Mouse (Mus musculus) cerebellum, adult 2 months (tissue): ENCODE results near the gene Hsf4. TPM values are rescaled to one million over a fixed set of nuclear protein-coding genes. Genes with fewer than 3 reads are reported as not detected.
"Not testable (repeated sequence)": the region's sequence is repeated elsewhere in the genome, so short reads cannot be mapped to it uniquely, and the experiment has no call there.

Source experiments
- DNase-seq, 2 experiments: peaks; one replicate each; pipeline ENCODE4 v3.0.0; 2021
- H3K27ac ChIP-seq: fragments of 200-500 bp; 2 replicates; pipeline ENCODE4 v1.5.1; 2012; ENCODE audit warnings: low read length, control low read depth, inconsistent platforms; ENCODE audit not compliant: insufficient read depth
- H3K27me3 ChIP-seq: fragments of 200-500 bp; 2 replicates; pipeline ENCODE4 v1.6.1; 2012; ENCODE audit warnings: inconsistent platforms, mild to moderate bottlenecking, low read length, moderate library complexity; ENCODE audit not compliant: control insufficient read depth, insufficient read depth
- H3K4me1 ChIP-seq: fragments of 200-500 bp; 2 replicates; pipeline ENCODE4 v1.6.1; 2011; ENCODE audit warnings: low read length; ENCODE audit not compliant: control insufficient read depth, insufficient read depth
- H3K4me3 ChIP-seq: fragments of 200-500 bp; replicated peaks from 2 replicates; pipeline ENCODE3; 2011; ENCODE audit warnings: mild to moderate bottlenecking, low read depth, low read length, control low read depth; ENCODE audit not compliant: insufficient read depth
- CTCF ChIP-seq: fragments of 200-500 bp; IDR thresholded peaks from 2 replicates; pipeline ENCODE4 v1.5.1; 2011; ENCODE audit warnings: low read depth, mild to moderate bottlenecking, control low read depth, low read length, moderate library complexity, borderline replicate concordance; ENCODE audit not compliant: insufficient read depth
- POLR2A ChIP-seq: fragments of 200-500 bp; IDR thresholded peaks from 2 replicates; pipeline ENCODE4 v1.6.1; 2011; ENCODE audit warnings: low read length, control low read depth, borderline replicate concordance; ENCODE audit not compliant: insufficient read depth
- WGBS: fragments of 180-500 bp; shearing (Covaris S2); methylation state at CpG from one replicate; pipeline ENCODE4 v1.1.7; 2018; 5-methylcytosine and 5-hydroxymethylcytosine counted together
- polyA plus RNA-seq: library from polyadenylated mRNA; depleted of rRNA; stranded (reverse); fragments of >200 nt; gene quantifications from 2 replicates; pipeline ENCODE4 v1.2.3, GENCODE M21; 2012; rRNA removed

The Hsf4 gene
- 18.4 and 24.5 TPM in 2 replicates for polyA plus RNA-seq

DNA sequence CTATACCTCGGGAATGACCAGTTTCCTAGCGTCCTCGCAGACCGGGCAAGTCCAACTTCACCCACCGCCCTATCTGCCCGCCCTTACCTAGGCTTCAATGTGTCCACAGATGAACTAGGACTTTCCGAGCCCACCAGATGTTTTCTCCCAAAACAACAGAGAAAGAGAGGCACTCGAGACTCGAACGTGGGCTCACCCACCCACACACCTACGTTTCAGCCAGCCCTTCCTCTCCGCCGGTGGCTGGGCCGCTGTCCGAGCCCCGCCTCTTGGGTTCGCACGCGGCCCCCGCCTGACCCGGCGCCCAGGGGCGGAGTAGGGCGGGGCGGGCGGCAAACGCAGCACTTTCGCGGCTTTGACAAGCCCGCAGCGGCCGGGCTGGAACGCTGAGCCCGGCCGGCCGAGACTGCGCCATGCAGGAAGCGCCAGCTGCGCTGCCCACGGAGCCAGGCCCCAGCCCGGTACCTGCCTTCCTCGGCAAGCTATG lies at the start of gene Hsf4:
TSS of gene Hsf4 (plus strand) at position 341 of the 487 bp plus-strand sequence.
- no peak within 1 kb of the TSS for H3K27ac ChIP-seq
- H3K27me3 ChIP-seq, result no peaks in the 10 kb centered on the region; the same call in 1 of the 2 replicates
- H3K4me3 ChIP-seq, result peak within 1 kb of the TSS; percentile 54
- TF ChIP-seq POLR2A (no peak), CTCF (no peak)
- 3% methylated on average over 42 of the region's 42 CpGs for WGBS
- peak in 1 of 2 experiments; percentile 51 for DNase-seq
- H3K4me1 ChIP-seq, result 0 out of 2 replicates have a peak, but pooled peaks cover 3% of the 10 kb centered on the region

DNA sequence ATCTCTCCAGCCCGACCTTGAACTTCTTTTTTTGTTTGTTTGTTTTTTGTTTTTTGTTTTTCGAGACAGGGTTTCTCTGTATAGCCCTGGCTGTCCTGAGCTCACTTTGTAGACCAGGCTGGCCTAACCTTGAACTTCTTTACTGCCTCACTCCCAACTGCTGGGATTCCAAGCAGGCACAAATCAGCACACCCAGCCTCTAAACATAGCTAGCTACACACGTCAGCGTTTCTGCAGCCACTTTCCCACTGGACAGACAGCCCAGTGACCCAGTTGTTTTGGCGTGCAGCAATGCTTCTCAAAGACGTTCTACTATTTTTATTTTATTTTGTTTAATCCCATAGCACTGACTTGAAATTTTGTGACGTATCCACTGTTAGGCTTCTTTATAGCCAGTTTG lies 45.8 kb upstream of the Hsf4 start:
- no peak for DNase-seq
- no peak overlapping the region for H3K27ac ChIP-seq

DNA sequence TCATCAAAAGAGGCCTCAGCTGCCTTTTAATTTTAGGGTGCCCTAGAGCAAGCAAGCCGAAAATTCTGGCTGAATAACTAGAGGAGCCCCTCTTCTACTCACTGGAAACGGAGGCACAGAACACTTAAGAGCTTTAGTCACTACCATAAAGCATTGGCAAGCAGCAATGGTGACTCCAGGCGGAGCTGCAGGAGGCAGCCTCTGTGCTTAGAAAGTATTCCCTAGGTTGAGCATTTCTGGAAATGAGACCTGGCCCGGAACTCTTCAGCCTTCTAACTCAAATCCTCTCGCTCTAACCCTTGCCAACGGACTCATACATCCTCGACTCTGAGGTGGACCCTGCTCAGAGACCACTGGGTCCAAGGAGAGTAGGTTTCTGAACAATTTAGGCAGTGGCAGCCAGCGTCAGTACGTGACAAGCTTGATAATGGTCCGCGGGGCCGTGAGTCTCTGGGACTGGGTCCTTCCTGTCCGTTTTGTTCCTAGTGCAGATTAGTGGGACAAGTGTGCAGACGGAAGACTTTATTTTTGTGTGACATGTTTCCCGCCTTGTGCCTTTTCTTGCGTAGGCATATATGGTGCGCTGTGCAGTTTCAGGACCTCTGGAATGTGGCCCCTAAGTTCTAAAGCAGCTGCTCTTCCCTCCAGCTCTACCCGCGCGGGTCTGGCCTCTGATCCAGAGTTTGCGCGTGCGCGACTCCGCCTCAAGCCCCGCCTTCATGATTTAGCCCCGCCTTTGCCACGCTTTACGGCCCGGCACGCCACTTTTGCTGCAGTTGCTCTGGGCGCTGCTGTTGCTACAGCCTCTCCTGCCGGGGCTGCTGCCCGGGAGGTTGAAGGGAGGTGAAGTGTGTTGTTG lies 45.0 kb upstream of the Hsf4 start, which contains the start of gene D230025D16Rik:
TSS of gene D230025D16Rik (plus strand) at position 733 of the 859 bp plus-strand sequence.
- Histone ChIP-seq H3K27me3 (no peaks in the 10 kb centered on the region), H3K27ac (peak within 1 kb of the TSS; percentile 26), H3K4me1 (no peaks in the 10 kb centered on the region), H3K4me3 (peak within 1 kb of the TSS; percentile 78)
- peak; percentile 92 to 96 for DNase-seq
- WGBS, result 2% methylated on average over 34 of the region's 34 CpGs
- TF ChIP-seq POLR2A, result peak; percentile 99
- no peak for TF ChIP-seq CTCF

More for the DNA sequence above, 45.8 kb upstream of the Hsf4 start:
- no peak overlapping the region for H3K4me3 ChIP-seq
- 79% methylated on average over 7 of the region's 7 CpGs for WGBS
- TF ChIP-seq CTCF, result no peak
- TF ChIP-seq POLR2A, result no peak
- H3K4me1 ChIP-seq, result no peaks in the 10 kb centered on the region
- no peaks in the 10 kb centered on the region for H3K27me3 ChIP-seq

DNA sequence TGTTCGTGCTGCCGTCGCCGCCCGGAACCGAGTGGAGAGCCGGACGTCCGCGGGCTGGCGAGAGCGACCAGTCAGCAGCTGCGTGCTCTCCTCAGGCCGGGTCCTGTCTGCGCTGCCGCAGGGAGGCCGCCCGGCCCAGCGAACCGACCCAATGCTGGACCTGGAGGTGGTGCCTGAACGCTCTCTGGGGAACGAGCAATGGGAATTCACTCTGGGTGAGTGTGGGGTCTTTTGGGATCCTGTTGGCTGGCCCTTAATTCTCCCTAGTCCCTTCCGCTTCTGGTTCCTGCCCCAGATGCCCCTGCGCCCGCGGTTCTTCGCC lies 44.4 kb upstream of the Hsf4 start:
- no peaks in the 10 kb centered on the region for H3K27me3 ChIP-seq
- TF ChIP-seq CTCF (no peak), POLR2A (no peak)
- no peak for DNase-seq
- no peaks in the 10 kb centered on the region for H3K4me1 ChIP-seq
- peak overlapping the region; percentile 21; the same call in 1 of the 2 replicates for H3K27ac ChIP-seq
- peak overlapping the region; percentile 78 for H3K4me3 ChIP-seq
- WGBS, result under 1% methylated on average over 27 of the region's 27 CpGs

DNA sequence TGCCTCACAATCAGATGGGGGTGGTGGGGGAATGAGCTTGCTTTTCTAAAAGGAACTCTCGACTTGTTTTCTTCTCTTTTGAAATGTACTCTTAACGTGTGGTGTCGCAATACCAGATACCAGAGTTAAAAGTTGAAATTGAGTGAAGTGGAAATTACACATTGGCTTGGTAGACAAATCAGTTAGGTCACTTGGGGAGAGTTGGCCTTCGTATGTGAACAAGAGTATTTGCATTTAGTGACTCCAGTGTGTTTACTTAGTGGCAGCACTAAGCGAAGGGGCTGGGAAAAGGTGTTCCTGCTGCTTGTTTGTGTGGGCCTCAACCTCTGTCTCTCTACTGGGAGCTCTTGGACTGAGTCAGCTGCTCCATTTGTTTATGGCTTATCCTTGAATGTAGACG lies 43.7 kb upstream of the Hsf4 start:
- H3K27ac ChIP-seq, result no peak overlapping the region
- TF ChIP-seq CTCF, result no peak
- TF ChIP-seq POLR2A, result no peak
- no peaks in the 10 kb centered on the region for H3K4me1 ChIP-seq
- no peaks in the 10 kb centered on the region for H3K27me3 ChIP-seq
- peak overlapping the region; percentile 78 for H3K4me3 ChIP-seq
- WGBS, result 25% methylated on average over 6 of the region's 6 CpGs
- no peak for DNase-seq

DNA sequence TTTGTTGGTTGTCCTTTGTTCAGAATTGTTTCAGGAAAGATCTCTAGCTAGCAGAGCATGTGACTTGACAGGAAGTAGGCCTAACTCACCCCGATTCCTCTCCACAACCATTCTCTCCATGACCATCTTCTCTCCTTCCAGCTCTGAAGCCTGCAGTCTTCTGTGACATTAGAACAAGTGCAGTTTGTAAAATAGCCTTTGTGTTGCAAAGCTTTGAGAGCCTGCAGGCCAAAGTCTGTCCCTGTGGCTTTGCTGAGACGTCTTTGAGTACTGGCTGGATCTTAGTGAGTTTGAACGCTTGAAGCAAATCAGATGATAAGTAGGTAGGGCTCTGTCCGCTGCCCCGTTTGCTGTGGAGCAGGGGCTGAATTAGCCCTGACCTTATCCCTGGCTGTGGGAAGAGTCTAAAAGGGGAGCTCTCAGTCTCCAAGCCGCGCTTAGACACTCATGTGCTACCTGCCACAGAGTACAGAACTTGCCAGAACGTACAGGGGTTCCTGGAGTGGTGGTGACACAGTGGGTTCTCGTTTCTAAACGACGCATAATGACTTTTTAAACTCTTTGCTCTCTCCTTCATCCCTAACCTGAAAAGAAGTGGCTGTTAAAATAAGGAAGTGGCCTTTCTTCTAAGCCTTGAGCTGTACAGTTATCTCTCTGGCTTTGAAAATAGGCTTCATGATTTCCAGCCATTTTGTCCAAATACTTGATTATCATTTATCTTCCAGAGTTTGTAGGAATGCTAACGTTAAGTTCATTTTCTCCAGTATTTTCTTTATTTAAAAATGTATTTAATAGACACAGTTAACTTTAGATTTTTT lies 37.9 kb upstream of the Hsf4 start:
- Histone ChIP-seq H3K4me1 (no peaks in the 10 kb centered on the region), H3K27me3 (no peaks in the 10 kb centered on the region), H3K27ac (no peak overlapping the region), H3K4me3 (no peak overlapping the region)
- no peak for DNase-seq
- WGBS, result 83% methylated on average over 12 of the region's 12 CpGs
- TF ChIP-seq CTCF, result no peak
- TF ChIP-seq POLR2A, result no peak

DNA sequence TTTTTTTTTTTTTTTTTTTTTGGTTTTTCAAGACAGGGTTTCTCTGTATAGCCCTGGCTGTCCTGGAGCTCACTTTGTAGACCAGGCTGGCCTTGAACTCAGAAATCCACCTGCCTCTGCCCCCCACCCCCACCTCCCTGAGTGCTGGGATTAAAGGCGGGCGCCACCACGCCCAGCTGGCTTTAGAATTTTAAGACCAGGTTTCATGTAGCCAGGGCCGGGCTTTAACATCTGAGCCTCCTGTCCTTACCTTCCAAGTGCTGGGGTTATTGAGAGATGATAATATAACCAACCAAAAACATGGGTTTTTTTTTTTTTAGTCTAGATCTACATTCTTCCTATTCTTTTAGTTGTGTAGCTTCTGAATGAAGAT lies 37.3 kb upstream of the Hsf4 start:
- not testable (repeated sequence) for H3K27me3 ChIP-seq, H3K4me3 ChIP-seq, DNase-seq, H3K27ac ChIP-seq, H3K4me1 ChIP-seq
- WGBS, result 93% methylated on average over 4 of the region's 4 CpGs
